18 mouse cellular contexts compared by ENCODE assay signal in the genomic region with DNA sequence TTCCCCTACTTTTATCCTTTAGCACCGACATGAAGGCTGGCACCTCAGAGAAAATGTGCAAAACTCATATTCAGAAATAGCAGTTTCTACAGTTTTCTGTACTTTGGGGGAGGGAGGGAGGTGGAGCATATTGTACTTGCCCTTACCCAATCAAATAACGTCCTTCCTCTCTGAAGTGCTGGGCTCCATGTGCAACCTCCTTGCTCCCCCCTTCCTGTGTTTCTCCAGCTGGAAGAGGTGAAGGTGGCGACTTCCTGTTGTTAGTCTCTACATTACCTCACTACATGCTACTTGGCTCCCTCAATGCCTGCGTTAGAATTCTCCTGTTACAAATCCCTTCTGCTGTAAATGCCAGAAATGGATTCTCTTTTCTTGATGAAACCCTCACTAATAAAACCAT. TPM values are rescaled to one million over a fixed set of nuclear protein-coding genes. Genes with fewer than 3 reads are reported as not detected.
DNase-seq lines count a peak whose midpoint lies in the region; ATAC-seq and TF ChIP-seq lines count a peak whose summit lies in the region.
"Had no signal": no experiment of that assay in that cellular context is flagged by ENCODE, and none has a peak within 500 bp of the region (broad histone marks: within the 10 kb centered on the region; RNA-seq: fewer than 3 reads in every experiment).

No protein-coding gene starts in this region.

- no peaks in the 10 kb centered on the region for H3K4me1 ChIP-seq in forebrain, embryonic 14.5 days (ENCODE audit: control insufficient read depth, insufficient read depth, low read length)
- peaks cover 3% of the 10 kb centered on the region; the same call in 1 of the 2 replicates for H3K4me1 ChIP-seq in forebrain, embryonic 16.5 days (replicated peaks; ENCODE audit: control insufficient read depth, insufficient read depth, low read length)
- H3K4me1 ChIP-seq in kidney, postnatal 0 days (replicated peaks; ENCODE audit: insufficient read depth, low read length): peaks cover 6% of the 10 kb centered on the region; the same call in 1 of the 2 replicates
- H3K4me1 ChIP-seq: midbrain, embryonic 12.5 days had no signal

- ATAC-seq in forebrain, embryonic 14.5 days: no peak
- no peak for ATAC-seq in forebrain, embryonic 16.5 days
- no peak for ATAC-seq in kidney, postnatal 0 days (replicated peaks; ENCODE audit: low FRiP score, low read depth)
- ATAC-seq in inflammation-experienced regulatory T-cells, adult 6 months: peak; percentile 60
- ATAC-seq: hindbrain, postnatal 0 days had no signal

- intact Hi-C loops in left cerebral cortex, postnatal 25 days (cut with DNase I): no loop called here

- DNase-seq in forebrain, embryonic 14.5 days (ENCODE audit: low spot score): peak; percentile 9
- DNase-seq in kidney, postnatal 0 days (ENCODE audit: low spot score): peak; percentile 70
- no peak for DNase-seq in kidney, adult 18-20 months
- DNase-seq in thymus, postnatal 0 days (ENCODE audit: low spot score): peak; percentile 65
- DNase-seq in left cerebral cortex, postnatal 25 days (ENCODE audit: low spot score in 2 of 2): no peak
- no peak for DNase-seq in urinary bladder, adult 2 months (ENCODE audit: low spot score)
- DNase-seq: cerebellum, adult 2 months had no signal

- no peak overlapping the region for H3K4me3 ChIP-seq in forebrain, embryonic 14.5 days (ENCODE audit: low read depth, low read length)
- H3K4me3 ChIP-seq in forebrain, embryonic 16.5 days (replicated peaks; ENCODE audit: low read length): no peak overlapping the region
- H3K4me3 ChIP-seq in kidney, postnatal 0 days (replicated peaks; ENCODE audit: low read depth, low read length): no peak overlapping the region
- H3K4me3 ChIP-seq: forebrain, embryonic 12.5 days; kidney, embryonic 15.5 days; midbrain, embryonic 12.5 days had no signal

- WGBS in forebrain, embryonic 14.5 days: 83% methylated on average over 4 of the region's 4 CpGs
- 69% methylated on average over 4 of the region's 4 CpGs for WGBS in forebrain, embryonic 16.5 days
- WGBS in kidney, postnatal 0 days: 36% methylated on average over 4 of the region's 4 CpGs

- H3K36me3 ChIP-seq in forebrain, embryonic 14.5 days (ENCODE audit: control insufficient read depth, insufficient read depth, low read length): no peaks in the 10 kb centered on the region
- H3K36me3 ChIP-seq in forebrain, embryonic 16.5 days (ENCODE audit: control insufficient read depth, insufficient read depth): no peaks in the 10 kb centered on the region
- H3K36me3 ChIP-seq in kidney, postnatal 0 days (ENCODE audit: insufficient read depth, low read length): no peaks in the 10 kb centered on the region
- H3K36me3 ChIP-seq: forebrain, embryonic 12.5 days; midbrain, embryonic 12.5 days had no signal

- no peak overlapping the region for H3K4me2 ChIP-seq in forebrain, embryonic 14.5 days (ENCODE audit: low read length)
- no peak overlapping the region for H3K4me2 ChIP-seq in forebrain, embryonic 16.5 days (ENCODE audit: low read length)
- H3K4me2 ChIP-seq in kidney, postnatal 0 days (ENCODE audit: low read length): no peak overlapping the region
- H3K4me2 ChIP-seq: forebrain, embryonic 12.5 days; kidney, embryonic 15.5 days; midbrain, embryonic 12.5 days had no signal

- TF ChIP-seq CTCF in kidney, postnatal 0 days (IDR thresholded peaks at IDR 0.05; ENCODE audit: low read depth): no peak

- H3K27ac ChIP-seq in forebrain, embryonic 14.5 days (ENCODE audit: low read depth, low read length): no peak overlapping the region
- no peak overlapping the region for H3K27ac ChIP-seq in forebrain, embryonic 16.5 days (ENCODE audit: low read length)
- no peak overlapping the region for H3K27ac ChIP-seq in kidney, postnatal 0 days
- H3K27ac ChIP-seq: forebrain, embryonic 12.5 days; hindbrain, postnatal 0 days; kidney, embryonic 15.5 days; midbrain, embryonic 12.5 days had no signal

- no peaks in the 10 kb centered on the region for H3K9me3 ChIP-seq in forebrain, embryonic 14.5 days (replicated peaks; ENCODE audit: control insufficient read depth, low read length)
- no peaks in the 10 kb centered on the region for H3K9me3 ChIP-seq in forebrain, embryonic 16.5 days (ENCODE audit: control insufficient read depth, low read length)
- H3K9me3 ChIP-seq in kidney, postnatal 0 days (replicated peaks; ENCODE audit: low read length): no peaks in the 10 kb centered on the region
- H3K9me3 ChIP-seq: forebrain, embryonic 12.5 days; G1E; kidney, embryonic 15.5 days; midbrain, embryonic 12.5 days had no signal

- H3K27me3 ChIP-seq in forebrain, embryonic 14.5 days (replicated peaks; ENCODE audit: control insufficient read depth, insufficient read depth, low read length): no peaks in the 10 kb centered on the region
- no peaks in the 10 kb centered on the region for H3K27me3 ChIP-seq in forebrain, embryonic 16.5 days (replicated peaks; ENCODE audit: control insufficient read depth, insufficient read depth, low read length)
- no peaks in the 10 kb centered on the region for H3K27me3 ChIP-seq in kidney, postnatal 0 days (ENCODE audit: insufficient read depth, low read length)
- H3K27me3 ChIP-seq: forebrain, embryonic 12.5 days; kidney, embryonic 15.5 days; midbrain, embryonic 12.5 days had no signal

- H3K9ac ChIP-seq in forebrain, embryonic 14.5 days (ENCODE audit: low read length): no peak overlapping the region
- no peak overlapping the region for H3K9ac ChIP-seq in forebrain, embryonic 16.5 days (replicated peaks; ENCODE audit: low read depth, low read length)
- no peak overlapping the region for H3K9ac ChIP-seq in kidney, postnatal 0 days (ENCODE audit: low read depth, low read length)
- H3K9ac ChIP-seq: forebrain, embryonic 12.5 days; kidney, embryonic 15.5 days; midbrain, embryonic 12.5 days had no signal

RNA-seq across cellular contexts. Expression of a gene that starts 53.4 kb away (rescaled TPM):
- not detected in 2 replicates for polyA plus RNA-seq in forebrain, embryonic 14.5 days (2014; fragmentation: Nextera tagmentation; extraction: Ambion mirVana)
- not detected in 2 replicates for polyA plus RNA-seq in forebrain, embryonic 16.5 days (2015; fragmentation: Nextera tagmentation; extraction: Ambion mirVana)
- polyA plus RNA-seq in kidney, postnatal 0 days (2015; fragmentation: Nextera tagmentation; extraction: Ambion mirVana): 0.43 TPM in 1 of 2 replicates, not detected in the other
- polyA plus RNA-seq in inflammation-experienced regulatory T-cells, adult 6 months (2017; shearing (Covaris generic)): not detected
- not detected in 2 replicates for polyA plus RNA-seq in thymus, postnatal 0 days (2015; fragmentation: Nextera tagmentation; extraction: Ambion mirVana)
- total RNA-seq in left cerebral cortex, postnatal 25 days (2021): not detected
- polyA plus RNA-seq in urinary bladder, adult 2 months (2012; rRNA removed): 0.51 TPM in 1 of 2 replicates, not detected in the other
- total RNA-seq: G1E; hindbrain, postnatal 0 days; layer of hippocampus, postnatal 10 days; liver, adult 2 months had no signal
- polyA plus RNA-seq: cerebellum, adult 2 months; forebrain, embryonic 12.5 days; G1E; gonadal fat pad, adult 2 months; hindbrain, postnatal 0 days; kidney, embryonic 15.5 days; liver, adult 2 months; lung, embryonic 16.5 days; midbrain, embryonic 12.5 days had no signal

RNA-seq across cellular contexts. Expression of a gene that starts 54.0 kb away (rescaled TPM):
- 19.5 and 23.2 TPM in 2 replicates for polyA plus RNA-seq in forebrain, embryonic 14.5 days (2014; fragmentation: Nextera tagmentation; extraction: Ambion mirVana)
- polyA plus RNA-seq in forebrain, embryonic 16.5 days (2015; fragmentation: Nextera tagmentation; extraction: Ambion mirVana): 26.3 and 27.3 TPM in 2 replicates
- 36.5 and 40.2 TPM in 2 replicates for polyA plus RNA-seq in kidney, postnatal 0 days (2015; fragmentation: Nextera tagmentation; extraction: Ambion mirVana)
- 10 to 100 TPM; 20.2 to 36.2 (median 30.8) TPM for polyA plus RNA-seq in inflammation-experienced regulatory T-cells, adult 6 months (2017; shearing (Covaris generic))
- 26.6 and 29.3 TPM in 2 replicates for polyA plus RNA-seq in thymus, postnatal 0 days (2015; fragmentation: Nextera tagmentation; extraction: Ambion mirVana)
- total RNA-seq in left cerebral cortex, postnatal 25 days (2021): 10 to 100 TPM; 37.5 to 38.8 TPM
- polyA plus RNA-seq in urinary bladder, adult 2 months (2012; rRNA removed): 61.4 and 63.9 TPM in 2 replicates

Comparison
In these comparisons a context has a peak if more than half of its experiments do, and no peak if none do; other contexts are left out.
1. DNase-seq: peak in forebrain, embryonic 14.5 days (single experiment), kidney, postnatal 0 days (single experiment) and thymus, postnatal 0 days (single experiment); none in kidney, adult 18-20 months (single experiment), left cerebral cortex, postnatal 25 days (0 of 2) and urinary bladder, adult 2 months (single experiment).